Mouse (Mus musculus): Measurements from ENCODE around the gene Dock4. TPM values are rescaled to one million over a fixed set of nuclear protein-coding genes. Genes with fewer than 3 reads are reported as not detected.

Gene Dock4
- polyA plus RNA-seq, 1 experiment = 0.56 TPM

DNA sequence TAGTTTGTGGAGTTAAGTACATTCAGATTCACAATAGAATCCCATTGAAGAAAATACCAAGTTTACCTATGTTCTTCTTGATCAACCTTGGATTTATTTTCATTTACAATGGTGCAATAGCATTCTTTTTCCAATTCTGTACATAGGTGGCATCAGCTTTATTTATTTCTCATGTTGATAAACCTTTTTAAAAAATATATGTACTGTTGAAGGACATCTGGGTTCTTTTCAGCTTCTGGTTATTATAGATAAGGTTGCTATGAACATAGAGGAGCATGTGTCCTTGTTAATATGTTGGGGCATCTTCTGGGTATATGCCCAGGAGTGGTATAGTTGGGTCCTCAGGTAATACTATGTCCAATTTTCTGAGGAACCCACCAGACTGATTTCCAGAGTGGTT, 445.4 kb downstream of the Dock4 start:
- no peak overlapping the region for H3K27ac ChIP-seq (ENCODE audit: control insufficient read depth, insufficient read depth, low read depth, low read length)
- H3K4me1 ChIP-seq (ENCODE audit: control insufficient read depth, insufficient read depth, low read length) = no peaks in the 10 kb centered on the region; the same call in 1 of the 2 replicates
- no peaks in the 10 kb centered on the region for H3K36me3 ChIP-seq (ENCODE audit: control insufficient read depth, insufficient read depth, low read length)
- H3K4me3 ChIP-seq (ENCODE audit: control insufficient read depth, low read depth, low read length) = no peak overlapping the region
- H3K27me3 ChIP-seq (ENCODE audit: control insufficient read depth, insufficient read depth, low read length) = no peaks in the 10 kb centered on the region
- TF ChIP-seq POLR2A (IDR thresholded peaks at IDR 0.05; ENCODE audit: control insufficient read depth, low read depth, low read length) (no peak), CTCF (IDR thresholded peaks at IDR 0.05; ENCODE audit: control insufficient read depth, insufficient read depth, insufficient replicate concordance, low read depth, low read length) (no peak)

DNA sequence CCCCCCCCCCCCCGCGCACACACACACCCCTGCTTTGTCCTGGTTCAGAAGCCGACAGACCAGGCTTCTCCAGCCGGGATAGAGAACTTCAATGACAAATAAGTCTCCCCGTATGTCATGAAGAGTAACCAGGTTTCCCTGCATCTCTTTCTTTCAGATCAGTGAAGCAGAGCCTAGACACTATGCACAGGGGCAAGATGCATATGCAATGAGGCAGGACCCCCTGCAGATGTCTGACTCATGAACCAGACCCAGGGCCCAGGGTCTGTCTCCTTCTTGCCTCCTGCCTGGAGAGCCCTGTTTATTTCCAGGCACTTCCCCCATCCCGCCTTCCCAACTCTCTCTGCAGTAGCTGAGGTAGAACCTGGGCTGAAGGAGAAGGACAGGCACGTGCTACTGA, 448.0 kb downstream of the Dock4 start:
- H3K4me3 ChIP-seq (ENCODE audit: control insufficient read depth, low read depth, low read length) = no peak overlapping the region
- H3K27ac ChIP-seq (ENCODE audit: control insufficient read depth, insufficient read depth, low read depth, low read length) = no peak overlapping the region
- TF ChIP-seq POLR2A (IDR thresholded peaks at IDR 0.05; ENCODE audit: control insufficient read depth, low read depth, low read length) (no peak), CTCF (IDR thresholded peaks at IDR 0.05; ENCODE audit: control insufficient read depth, insufficient read depth, insufficient replicate concordance, low read depth, low read length) (no peak)
- H3K36me3 ChIP-seq (ENCODE audit: control insufficient read depth, insufficient read depth, low read length) = no peaks in the 10 kb centered on the region
- no peaks in the 10 kb centered on the region for H3K27me3 ChIP-seq (ENCODE audit: control insufficient read depth, insufficient read depth, low read length)
- no peaks in the 10 kb centered on the region for H3K4me1 ChIP-seq (ENCODE audit: control insufficient read depth, insufficient read depth, low read length)

DNA sequence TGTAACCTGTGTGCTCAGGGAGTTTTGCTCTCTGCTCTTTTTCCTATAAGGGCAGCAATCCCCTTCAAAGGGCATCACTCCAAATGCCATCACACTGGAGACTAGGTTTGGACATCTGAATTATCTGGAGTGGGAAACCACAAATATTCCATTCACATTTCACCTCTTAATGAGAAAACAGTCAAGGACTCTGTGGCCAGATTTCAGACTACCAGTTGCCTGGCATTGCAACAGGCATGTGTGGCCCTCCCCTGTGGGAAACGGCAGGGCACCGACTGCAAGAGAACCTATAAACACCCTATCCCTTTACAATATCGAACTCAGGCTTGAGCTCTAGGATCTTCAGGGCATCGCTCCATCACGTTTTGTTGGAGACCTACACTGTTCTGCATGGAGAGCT, 448.9 kb downstream of the Dock4 start:
- Histone ChIP-seq H3K36me3 (ENCODE audit: control insufficient read depth, insufficient read depth, low read length) (no peaks in the 10 kb centered on the region), H3K4me3 (ENCODE audit: control insufficient read depth, low read depth, low read length) (no peak overlapping the region), H3K27ac (ENCODE audit: control insufficient read depth, insufficient read depth, low read depth, low read length) (no peak overlapping the region), H3K4me1 (ENCODE audit: control insufficient read depth, insufficient read depth, low read length) (no peaks in the 10 kb centered on the region), H3K27me3 (ENCODE audit: control insufficient read depth, insufficient read depth, low read length) (no peaks in the 10 kb centered on the region)
- TF ChIP-seq POLR2A (IDR thresholded peaks at IDR 0.05; ENCODE audit: control insufficient read depth, low read depth, low read length) (no peak), CTCF (IDR thresholded peaks at IDR 0.05; ENCODE audit: control insufficient read depth, insufficient read depth, insufficient replicate concordance, low read depth, low read length) (no peak)

Other genes starting within 250 kb of the Dock4 start
- gene Lsmem1, start 246.5 kb upstream of the Dock4 start, polyA plus RNA-seq (2012; rRNA removed) = not detected in 2 replicates
- 7.7 and 11.3 TPM in 2 replicates for gene Ifrd1, start 197.4 kb upstream of the Dock4 start, polyA plus RNA-seq (2012; rRNA removed)
- 2.4 and 3.2 TPM in 2 replicates for gene Zfp277, start 50 bp upstream of the Dock4 start, polyA plus RNA-seq (2012; rRNA removed)